Mouse (Mus musculus): ENCODE data around the gene Slco2a1. TPM values are rescaled to one million over a fixed set of nuclear protein-coding genes. Genes with fewer than 3 reads are reported as not detected.

Slco2a1 gene
- polyA plus RNA-seq, 2 experiments, result 5.1 to 7.2 TPM

DNA sequence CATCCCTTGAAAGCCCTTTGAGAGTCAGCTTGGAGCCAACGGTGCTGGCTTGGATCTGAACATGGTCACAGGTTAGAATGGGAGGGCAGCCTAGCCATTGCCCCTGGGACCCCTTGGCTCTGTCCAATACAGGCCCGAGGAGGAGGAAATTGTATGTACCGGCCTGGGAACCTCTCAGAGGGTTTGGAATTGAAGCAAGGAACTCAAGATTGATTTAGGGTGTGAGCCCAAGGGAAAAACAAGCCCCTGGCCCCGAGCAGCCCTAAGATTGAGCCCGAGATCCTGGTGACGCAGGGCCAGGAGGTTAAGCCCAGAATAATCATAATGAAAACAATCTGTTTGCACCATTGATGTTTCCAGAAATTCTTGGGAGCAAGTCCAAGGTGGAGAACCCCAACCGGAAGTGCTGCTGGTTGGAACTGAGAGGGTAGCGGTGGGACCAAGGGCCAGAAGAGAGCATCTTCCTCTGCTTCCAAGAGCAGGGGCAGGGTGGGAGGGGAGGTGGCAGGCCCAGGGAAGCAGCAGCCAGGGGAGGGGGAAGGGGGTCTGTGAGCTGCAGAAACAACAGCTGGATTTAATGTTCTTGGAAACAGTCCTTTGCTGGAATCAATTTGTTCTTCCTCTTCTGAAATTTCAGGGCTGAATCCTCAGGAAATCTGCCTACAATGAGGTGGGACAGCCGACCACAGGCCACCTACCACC, 10.6 kb upstream of the Slco2a1 start:
- Histone ChIP-seq H3K4me3 (replicated peaks; ENCODE audit: low read length) (no peak overlapping the region), H3K9ac (ENCODE audit: low read depth, low read length, severe bottlenecking) (no peak overlapping the region), H3K27ac (replicated peaks; ENCODE audit: low read depth, low read length) (peak overlapping the region; percentile 55), H3K4me1 (ENCODE audit: control insufficient read depth, insufficient read depth, low read length) (peaks cover 24% of the 10 kb centered on the region), H3K36me3 (ENCODE audit: control insufficient read depth, insufficient read depth, low read length) (no peaks in the 10 kb centered on the region), H3K27me3 (ENCODE audit: control insufficient read depth, insufficient read depth, low read length) (no peaks in the 10 kb centered on the region), H3K9me3 (ENCODE audit: control insufficient read depth, low read length) (no peaks in the 10 kb centered on the region), H3K4me2 (replicated peaks; ENCODE audit: low read depth, low read length, severe bottlenecking) (no peak overlapping the region)
- WGBS, result 19% methylated on average over 9 of the region's 9 CpGs
- DNase-seq (ENCODE audit: low spot score) (peak; percentile 77), ATAC-seq (ENCODE audit: low FRiP score, low read depth) (peak; percentile 80)
- TF ChIP-seq POLR2A (IDR thresholded peaks at IDR 0.05; ENCODE audit: borderline replicate concordance, extremely low read depth, insufficient read depth, insufficient read length), result no peak

DNA sequence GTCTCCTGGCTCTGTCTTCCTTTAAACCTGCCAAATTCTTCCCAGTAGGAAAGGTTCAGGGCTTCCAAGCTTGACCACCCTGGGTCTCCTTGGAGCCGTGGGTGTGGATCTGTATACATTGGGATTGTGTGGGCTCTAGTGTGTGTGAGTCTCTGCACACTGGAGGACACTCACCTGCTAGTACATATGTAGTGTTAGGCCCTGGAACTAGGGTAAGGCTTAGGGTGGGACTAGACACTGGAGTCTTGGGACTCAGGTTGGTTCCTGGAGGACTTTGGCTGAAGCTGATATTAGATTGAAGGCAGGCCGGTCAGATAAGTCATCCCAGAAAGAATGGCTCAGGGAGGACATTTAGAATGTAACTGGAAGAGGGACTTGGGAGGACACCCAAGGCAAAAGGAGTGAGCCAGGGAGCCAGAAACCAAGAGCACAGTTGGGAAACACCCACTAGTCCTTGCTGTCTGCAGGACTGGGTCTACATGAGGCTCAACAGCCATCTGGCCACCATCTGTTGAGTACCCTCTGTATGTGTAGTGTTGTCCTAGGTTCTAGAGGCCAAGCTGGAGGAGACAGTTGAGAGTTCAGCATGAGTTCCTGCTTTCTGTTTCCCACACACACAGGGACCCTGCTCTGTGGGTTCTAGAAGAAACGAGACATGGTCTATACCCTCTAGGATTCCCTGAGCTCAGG, 9.4 kb upstream of the Slco2a1 start:
- no peaks in the 10 kb centered on the region for H3K9me3 ChIP-seq (ENCODE audit: control insufficient read depth, low read length)

DNA sequence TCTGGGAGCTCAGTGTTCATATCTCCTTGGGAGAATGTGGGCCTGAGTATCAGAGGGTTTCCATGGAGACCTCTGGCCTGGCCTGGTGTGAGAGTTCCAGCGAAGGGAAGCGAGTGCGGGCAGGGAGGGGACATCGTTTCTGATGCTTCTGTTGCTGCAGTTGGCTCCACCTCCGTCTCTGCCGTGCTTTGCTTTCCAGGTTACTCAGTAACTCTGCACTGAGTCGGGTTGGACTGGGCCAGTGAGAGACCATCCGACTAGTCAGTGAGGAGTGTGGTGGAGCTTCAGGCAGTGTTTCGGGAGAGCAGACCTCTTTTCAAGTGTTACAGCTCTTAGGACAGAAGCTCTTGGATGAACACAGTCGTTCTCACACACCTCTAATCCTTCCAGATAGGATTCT, 8.6 kb upstream of the Slco2a1 start:
- H3K27ac ChIP-seq (replicated peaks; ENCODE audit: low read depth, low read length), result no peak overlapping the region
- no peak overlapping the region for H3K4me2 ChIP-seq (replicated peaks; ENCODE audit: low read depth, low read length, severe bottlenecking)
- no peaks in the 10 kb centered on the region for H3K9me3 ChIP-seq (ENCODE audit: control insufficient read depth, low read length)
- no peak overlapping the region for H3K9ac ChIP-seq (ENCODE audit: low read depth, low read length, severe bottlenecking)
- H3K36me3 ChIP-seq (ENCODE audit: control insufficient read depth, insufficient read depth, low read length), result no peaks in the 10 kb centered on the region
- H3K4me1 ChIP-seq (ENCODE audit: control insufficient read depth, insufficient read depth, low read length), result peaks cover 24% of the 10 kb centered on the region
- 65% methylated on average over 10 of the region's 10 CpGs for WGBS
- no peaks in the 10 kb centered on the region for H3K27me3 ChIP-seq (ENCODE audit: control insufficient read depth, insufficient read depth, low read length)
- DNase-seq (ENCODE audit: low spot score), result no peak
- no peak overlapping the region for H3K4me3 ChIP-seq (replicated peaks; ENCODE audit: low read length)
- no peak for ATAC-seq (ENCODE audit: low FRiP score, low read depth)
- TF ChIP-seq POLR2A (IDR thresholded peaks at IDR 0.05; ENCODE audit: borderline replicate concordance, extremely low read depth, insufficient read depth, insufficient read length), result no peak

More for the DNA sequence above, 9.4 kb upstream of the Slco2a1 start:
- no peak overlapping the region for H3K27ac ChIP-seq (replicated peaks; ENCODE audit: low read depth, low read length)
- no peak overlapping the region for H3K4me2 ChIP-seq (replicated peaks; ENCODE audit: low read depth, low read length, severe bottlenecking)
- no peak for TF ChIP-seq POLR2A (IDR thresholded peaks at IDR 0.05; ENCODE audit: borderline replicate concordance, extremely low read depth, insufficient read depth, insufficient read length)
- H3K27me3 ChIP-seq (ENCODE audit: control insufficient read depth, insufficient read depth, low read length), result no peaks in the 10 kb centered on the region
- WGBS, result 84% methylated on average over 3 of the region's 3 CpGs
- no peak for DNase-seq (ENCODE audit: low spot score)
- no peaks in the 10 kb centered on the region for H3K36me3 ChIP-seq (ENCODE audit: control insufficient read depth, insufficient read depth, low read length)
- no peak overlapping the region for H3K4me3 ChIP-seq (replicated peaks; ENCODE audit: low read length)
- H3K4me1 ChIP-seq (ENCODE audit: control insufficient read depth, insufficient read depth, low read length), result peaks cover 24% of the 10 kb centered on the region
- H3K9ac ChIP-seq (ENCODE audit: low read depth, low read length, severe bottlenecking), result no peak overlapping the region
- no peak for ATAC-seq (ENCODE audit: low FRiP score, low read depth)

DNA sequence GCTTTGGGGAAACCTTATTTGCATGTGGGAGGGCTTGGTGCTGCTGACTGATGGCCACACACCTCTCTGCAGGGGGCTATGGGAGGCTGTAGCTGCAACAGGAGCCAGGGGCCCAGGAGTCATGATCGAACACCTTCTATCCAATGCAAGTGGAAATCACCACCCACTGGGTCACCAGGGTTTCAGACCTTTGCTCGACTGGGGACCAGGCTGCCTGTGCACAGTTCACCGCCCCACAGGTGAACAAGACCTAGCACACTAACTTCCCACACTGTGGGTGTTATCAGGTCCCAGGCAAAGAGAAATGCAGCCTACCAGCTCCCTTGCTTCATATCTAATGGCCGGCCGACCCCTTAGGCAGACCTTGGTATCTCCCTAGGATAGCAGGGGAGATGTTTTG, 8.1 kb upstream of the Slco2a1 start:
- no peaks in the 10 kb centered on the region for H3K27me3 ChIP-seq (ENCODE audit: control insufficient read depth, insufficient read depth, low read length)

DNA sequence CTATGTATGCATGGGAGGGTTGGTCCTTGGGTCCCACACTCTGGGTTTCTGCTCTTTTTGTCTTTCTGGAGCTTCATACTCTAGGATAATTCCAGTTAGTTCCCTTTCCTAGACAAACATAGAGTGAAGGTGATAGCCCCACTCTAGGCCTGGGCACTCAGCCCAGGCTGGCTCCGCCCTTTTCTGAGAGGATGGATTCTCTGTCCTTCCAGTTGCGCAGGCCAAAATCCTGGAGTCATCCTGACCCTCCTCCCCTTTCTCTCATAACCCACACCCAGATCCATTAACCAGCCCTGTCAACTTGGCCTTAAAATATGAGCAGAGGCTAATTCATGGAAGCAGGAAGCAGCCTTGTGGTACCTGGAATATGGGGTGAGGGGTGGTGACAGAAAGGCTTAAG, 6.7 kb upstream of the Slco2a1 start:
- DNase-seq (ENCODE audit: low spot score), result no peak
- Histone ChIP-seq H3K4me3 (replicated peaks; ENCODE audit: low read length) (no peak overlapping the region), H3K4me2 (replicated peaks; ENCODE audit: low read depth, low read length, severe bottlenecking) (no peak overlapping the region), H3K27me3 (ENCODE audit: control insufficient read depth, insufficient read depth, low read length) (no peaks in the 10 kb centered on the region), H3K27ac (replicated peaks; ENCODE audit: low read depth, low read length) (no peak overlapping the region), H3K36me3 (ENCODE audit: control insufficient read depth, insufficient read depth, low read length) (no peaks in the 10 kb centered on the region), H3K9ac (ENCODE audit: low read depth, low read length, severe bottlenecking) (no peak overlapping the region), H3K4me1 (ENCODE audit: control insufficient read depth, insufficient read depth, low read length) (peaks cover 24% of the 10 kb centered on the region), H3K9me3 (ENCODE audit: control insufficient read depth, low read length) (no peaks in the 10 kb centered on the region)
- no peak for ATAC-seq (ENCODE audit: low FRiP score, low read depth)
- WGBS, result 88% methylated on average over 2 of the region's 2 CpGs
- TF ChIP-seq POLR2A (IDR thresholded peaks at IDR 0.05; ENCODE audit: borderline replicate concordance, extremely low read depth, insufficient read depth, insufficient read length), result no peak

More for the DNA sequence above, 8.1 kb upstream of the Slco2a1 start:
- Histone ChIP-seq H3K4me2 (replicated peaks; ENCODE audit: low read depth, low read length, severe bottlenecking) (no peak overlapping the region), H3K4me3 (replicated peaks; ENCODE audit: low read length) (no peak overlapping the region), H3K9me3 (ENCODE audit: control insufficient read depth, low read length) (no peaks in the 10 kb centered on the region), H3K36me3 (ENCODE audit: control insufficient read depth, insufficient read depth, low read length) (no peaks in the 10 kb centered on the region), H3K4me1 (ENCODE audit: control insufficient read depth, insufficient read depth, low read length) (peaks cover 24% of the 10 kb centered on the region), H3K9ac (ENCODE audit: low read depth, low read length, severe bottlenecking) (no peak overlapping the region), H3K27ac (replicated peaks; ENCODE audit: low read depth, low read length) (no peak overlapping the region)
- TF ChIP-seq POLR2A (IDR thresholded peaks at IDR 0.05; ENCODE audit: borderline replicate concordance, extremely low read depth, insufficient read depth, insufficient read length), result no peak
- no peak for DNase-seq (ENCODE audit: low spot score)
- WGBS, result 92% methylated on average over 5 of the region's 5 CpGs
- ATAC-seq (ENCODE audit: low FRiP score, low read depth), result no peak
